Mouse (Mus musculus) MEL (cell line): ENCODE results near the gene Chrm3.

Experiments used
- CTCF ChIP-seq, 3 experiments: IDR thresholded peaks in 2 of 3; conservative IDR thresholded peaks in 1 of 3; 2 replicates each; pipeline ENCODE4 v1.5.1; 2011 to 2012; ENCODE audit warnings: low read length in 3 of 3, low read depth in 2 of 3, mild to moderate bottlenecking in 2 of 3, improper control_type of control experiment in 1 of 3, inconsistent platforms in 1 of 3, mixed read lengths in 1 of 3, moderate library complexity in 1 of 3; ENCODE audit not compliant: control insufficient read depth in 1 of 3, insufficient read depth in 1 of 3, poor library complexity in 1 of 3, severe bottlenecking in 1 of 3
- MAZ ChIP-seq: IDR thresholded peaks from 2 replicates; pipeline ENCODE4 v1.6.1; 2012; ENCODE audit warnings: low read depth, mild to moderate bottlenecking, inconsistent platforms, low read length, improper control_type of control experiment
- TAL1 ChIP-seq: IDR thresholded peaks from 2 replicates; pipeline ENCODE4 v1.6.1; 2012; ENCODE audit warnings: mild to moderate bottlenecking, inconsistent platforms, low read length, moderate library complexity, mixed read lengths

DNA sequence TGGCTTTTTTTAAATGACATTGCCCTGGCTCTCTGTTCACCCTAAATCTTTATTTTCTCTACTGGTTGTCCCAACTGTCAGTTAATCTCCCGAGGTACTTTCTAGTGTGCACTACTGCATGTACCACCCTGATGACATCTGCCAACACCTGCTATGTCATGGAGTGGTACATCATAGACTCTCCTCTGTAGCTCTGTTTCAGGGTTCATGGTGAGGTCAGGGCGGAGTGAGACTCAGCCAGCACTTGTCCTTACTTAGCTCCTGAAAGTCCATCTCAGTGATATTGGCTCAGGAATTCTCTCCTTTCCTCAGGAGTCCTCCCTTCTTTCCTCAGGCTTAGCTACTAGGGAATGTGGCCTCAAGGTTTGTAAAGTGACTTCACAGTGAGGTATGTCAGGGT, 451.9 kb downstream of the Chrm3 start:
- TF ChIP-seq CTCF (IDR thresholded peaks at IDR 0.05 in 2 of 3, conservative IDR thresholded peaks at IDR 0.05 in 1 of 3; ENCODE audit: control insufficient read depth in 1 of 3, insufficient read depth in 1 of 3, low read depth in 2 of 3, low read length in 3 of 3, poor library complexity in 1 of 3, severe bottlenecking in 1 of 3) (no peak), MAZ (no peak), TAL1 (no peak)
